Mouse (Mus musculus) midbrain, embryonic 14.5 days (tissue): ENCODE data around the gene Degs2. TPM values are rescaled to one million over a fixed set of nuclear protein-coding genes. Genes with fewer than 3 reads are reported as not detected.

Source experiments
- ATAC-seq: fragments of 200-750 bp; cut with Nextera tagmentation; 2 replicates; pipeline ENCODE4 v1.8.0; 2017; ENCODE audit warnings: moderate number of reproducible peaks, moderate library complexity; ENCODE audit not compliant: low FRiP score, low TSS enrichment
- DNase-seq: peaks from one replicate; pipeline ENCODE4 v3.0.0-alpha.2; 2015
- H3K27ac ChIP-seq: fragments of 300-500 bp; sonication (generic); replicated peaks from 2 replicates; pipeline ENCODE4 v1.5.1; 2014; ENCODE audit warnings: mild to moderate bottlenecking, low read depth, low read length, moderate library complexity
- H3K27me3 ChIP-seq: fragments of 300-500 bp; sonication (generic); 2 replicates; pipeline ENCODE4 v1.6.1; 2014; ENCODE audit warnings: low read length, control low read depth, mixed read lengths; ENCODE audit not compliant: control insufficient read depth, insufficient read depth
- H3K36me3 ChIP-seq: fragments of 300-500 bp; sonication (generic); 2 replicates; pipeline ENCODE4 v1.6.1; 2014; ENCODE audit warnings: low read length, control low read depth; ENCODE audit not compliant: control insufficient read depth, insufficient read depth
- H3K4me1 ChIP-seq: fragments of 300-500 bp; sonication (generic); 2 replicates; pipeline ENCODE4 v1.6.1; 2014; ENCODE audit warnings: mild to moderate bottlenecking, antibody characterized with exemption, low read length, control low read depth; ENCODE audit not compliant: control insufficient read depth, insufficient read depth
- H3K4me2 ChIP-seq: fragments of 300-500 bp; sonication (generic); 2 replicates; pipeline ENCODE4 v1.6.1; 2014; ENCODE audit warnings: mild to moderate bottlenecking, low read length, moderate library complexity
- H3K4me3 ChIP-seq: fragments of 300-500 bp; sonication (generic); replicated peaks from 2 replicates; pipeline ENCODE4 v1.5.1; 2014; ENCODE audit warnings: low read depth, low read length
- H3K9ac ChIP-seq: fragments of 300-500 bp; sonication (generic); replicated peaks from 2 replicates; pipeline ENCODE4 v1.6.1; 2014; ENCODE audit warnings: mild to moderate bottlenecking, low read length, moderate library complexity
- H3K9me3 ChIP-seq: fragments of 300-500 bp; sonication (generic); 2 replicates; pipeline ENCODE4 v1.6.1; 2016; ENCODE audit warnings: low read length, control low read depth, mixed read lengths; ENCODE audit not compliant: control insufficient read depth
- WGBS: fragments of 180-500 bp; shearing (Covaris S2); extraction: QIAGEN DNeasy Blood & Tissue Kit; methylation state at CpG from one replicate; pipeline ENCODE4 v1.1.7; 2014; 5-methylcytosine and 5-hydroxymethylcytosine counted together
- polyA plus RNA-seq: library from polyadenylated mRNA; unstranded; fragments of >200 nt; fragmentation: Nextera tagmentation; extraction: Ambion mirVana; gene quantifications from 2 replicates; pipeline ENCODE4 v1.2.1, GENCODE M21; 2014

Degs2 gene
- polyA plus RNA-seq: 2.5 and 2.8 TPM in 2 replicates

- H3K4me3 ChIP-seq: peak within 1 kb of the TSS; percentile 20
- 1% methylated on average over 32 of the region's 32 CpGs for WGBS
- no peak within 1 kb of the TSS; the same call in 1 of the 2 replicates for H3K9ac ChIP-seq
- ATAC-seq (no peak), DNase-seq (no peak)
- H3K27me3 ChIP-seq: peaks cover 26% of the 10 kb centered on the region
- H3K4me2 ChIP-seq: peak within 1 kb of the TSS; percentile 44
- H3K9me3 ChIP-seq: no peaks in the 10 kb centered on the region
- H3K4me1 ChIP-seq: 0 out of 2 replicates have a peak, but pooled peaks cover 5% of the 10 kb centered on the region
- no peaks in the 10 kb centered on the region for H3K36me3 ChIP-seq
- no peak within 1 kb of the TSS for H3K27ac ChIP-seq
Measured at GRCm38 (mm10) chr12:108702185-108702584, at the start of gene Degs2. Gene Degs2 (minus strand): TSS chr12:108702315.

- H3K4me2 ChIP-seq: no peak overlapping the region
- H3K9me3 ChIP-seq: no peaks in the 10 kb centered on the region
- DNase-seq (no peak), ATAC-seq (no peak)
- H3K4me1 ChIP-seq: no peaks in the 10 kb centered on the region
- no peak overlapping the region for H3K4me3 ChIP-seq
- H3K36me3 ChIP-seq: no peaks in the 10 kb centered on the region
- no peak overlapping the region for H3K9ac ChIP-seq
- H3K27me3 ChIP-seq: no peaks in the 10 kb centered on the region
- H3K27ac ChIP-seq: no peak overlapping the region
- WGBS: 24% methylated on average over 9 of the region's 9 CpGs
Measured at GRCm38 (mm10) chr12:108751790-108752189, 49.7 kb upstream of the Degs2 start.

GRCm38 (mm10) chr12:108750226-108750625, 48.1 kb upstream of the Degs2 start:
- Histone ChIP-seq H3K9me3 (no peaks in the 10 kb centered on the region), H3K4me3 (no peak overlapping the region), H3K27ac (no peak overlapping the region), H3K4me1 (no peaks in the 10 kb centered on the region), H3K36me3 (no peaks in the 10 kb centered on the region), H3K4me2 (no peak overlapping the region), H3K27me3 (no peaks in the 10 kb centered on the region), H3K9ac (no peak overlapping the region)
- WGBS: 78% methylated on average over 3 of the region's 3 CpGs
- ATAC-seq (no peak), DNase-seq (no peak)

- 87% methylated on average over 9 of the region's 9 CpGs for WGBS
- no peak for DNase-seq
Measured at GRCm38 (mm10) chr12:108749454-108749853, 47.3 kb upstream of the Degs2 start.

GRCm38 (mm10) chr12:108749019-108749418, 46.9 kb upstream of the Degs2 start:
- Histone ChIP-seq H3K9me3 (no peaks in the 10 kb centered on the region), H3K36me3 (no peaks in the 10 kb centered on the region), H3K4me1 (no peaks in the 10 kb centered on the region), H3K27ac (no peak overlapping the region), H3K4me3 (no peak overlapping the region), H3K27me3 (no peaks in the 10 kb centered on the region), H3K4me2 (no peak overlapping the region), H3K9ac (no peak overlapping the region)
- 60% methylated on average over 6 of the region's 6 CpGs for WGBS
- DNase-seq (no peak), ATAC-seq (no peak)

More at GRCm38 (mm10) chr12:108749454-108749853, 47.3 kb upstream of the Degs2 start:
- Histone ChIP-seq H3K9me3 (no peaks in the 10 kb centered on the region), H3K36me3 (no peaks in the 10 kb centered on the region), H3K27me3 (no peaks in the 10 kb centered on the region), H3K4me1 (no peaks in the 10 kb centered on the region), H3K4me2 (no peak overlapping the region), H3K9ac (no peak overlapping the region), H3K27ac (no peak overlapping the region), H3K4me3 (no peak overlapping the region)
- no peak for ATAC-seq

GRCm38 (mm10) chr12:108745990-108746389, 43.9 kb upstream of the Degs2 start:
- Histone ChIP-seq H3K9ac (no peak overlapping the region), H3K27ac (no peak overlapping the region), H3K4me2 (no peak overlapping the region), H3K4me1 (no peaks in the 10 kb centered on the region), H3K9me3 (no peaks in the 10 kb centered on the region), H3K27me3 (no peaks in the 10 kb centered on the region), H3K4me3 (no peak overlapping the region), H3K36me3 (no peaks in the 10 kb centered on the region)
- no peak for DNase-seq
- ATAC-seq: no peak

GRCm38 (mm10) chr12:108742241-108742640, 40.1 kb upstream of the Degs2 start:
- H3K4me2 ChIP-seq: no peak overlapping the region
- H3K9me3 ChIP-seq: no peaks in the 10 kb centered on the region
- 92% methylated on average over 4 of the region's 4 CpGs for WGBS
- no peak overlapping the region for H3K27ac ChIP-seq
- no peaks in the 10 kb centered on the region for H3K27me3 ChIP-seq
- H3K4me3 ChIP-seq: no peak overlapping the region
- DNase-seq (no peak), ATAC-seq (no peak)
- H3K4me1 ChIP-seq: no peaks in the 10 kb centered on the region
- no peak overlapping the region for H3K9ac ChIP-seq
- no peaks in the 10 kb centered on the region for H3K36me3 ChIP-seq

- no peak overlapping the region for H3K4me3 ChIP-seq
- H3K4me1 ChIP-seq: no peaks in the 10 kb centered on the region
- no peak overlapping the region for H3K4me2 ChIP-seq
- H3K27ac ChIP-seq: no peak overlapping the region
- no peak overlapping the region for H3K9ac ChIP-seq
- DNase-seq: no peak
- H3K27me3 ChIP-seq: no peaks in the 10 kb centered on the region
- no peak for ATAC-seq
- 88% methylated on average over 2 of the region's 2 CpGs for WGBS
- H3K36me3 ChIP-seq: no peaks in the 10 kb centered on the region
- H3K9me3 ChIP-seq: no peaks in the 10 kb centered on the region
Measured at GRCm38 (mm10) chr12:108741472-108741871, 39.4 kb upstream of the Degs2 start.

GRCm38 (mm10) chr12:108738745-108739144, 36.6 kb upstream of the Degs2 start:
- no peak overlapping the region for H3K27ac ChIP-seq
- H3K27me3 ChIP-seq: no peaks in the 10 kb centered on the region
- WGBS: 94% methylated on average over 12 of the region's 12 CpGs
- no peak overlapping the region for H3K4me2 ChIP-seq
- no peak overlapping the region for H3K4me3 ChIP-seq
- H3K4me1 ChIP-seq: no peaks in the 10 kb centered on the region
- DNase-seq (no peak), ATAC-seq (no peak)
- no peak overlapping the region for H3K9ac ChIP-seq
- H3K36me3 ChIP-seq: no peaks in the 10 kb centered on the region
- peaks cover 5% of the 10 kb centered on the region; the same call in 1 of the 2 replicates for H3K9me3 ChIP-seq
